Mouse (Mus musculus) gastrocnemius, postnatal 25 days (tissue): ENCODE data around the gene Fam208a. TPM values are rescaled to one million over a fixed set of nuclear protein-coding genes. Genes with fewer than 3 reads are reported as not detected.

Experiments
- DNase-seq: peaks from one replicate; pipeline ENCODE4 v3.0.0; 2022
- microRNA-seq, 2 experiments: library from miRNA; unstranded; fragments of <30 nt; microRNA quantifications; one replicate each; pipeline ENCODE4 v1.2.0; 2021; ENCODE audit warnings: borderline replicate concordance in 2 of 2
- total RNA-seq, 2 experiments: library from RNA; stranded (reverse); gene quantifications; 1 replicate in 1 of 2; 2 replicates in 1 of 2; pipeline ENCODE4 v1.2.3; 2021

The Fam208a gene
- total RNA-seq, 2 experiments from 2014 or later, result 5.5 to 5.9 TPM

DNA sequence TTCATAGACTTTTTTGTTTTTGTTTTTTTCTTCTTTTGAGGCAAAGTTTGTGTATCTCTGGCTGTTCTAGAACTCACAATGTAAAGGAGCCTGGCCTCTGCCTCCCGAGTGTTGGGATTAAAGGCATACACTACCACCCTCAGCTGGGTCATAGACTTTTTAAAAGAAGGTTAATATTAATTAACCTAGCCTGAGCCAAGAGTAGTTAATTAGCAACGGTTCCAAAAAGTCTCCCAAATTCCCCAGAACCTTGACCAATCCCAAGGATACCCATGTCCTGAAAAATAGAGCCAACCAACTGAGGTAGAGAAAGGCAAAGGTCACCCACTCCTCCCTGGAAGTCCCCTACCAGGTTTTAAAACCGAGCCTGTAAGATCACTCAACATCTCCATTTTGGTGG is 7.8 kb upstream of the Fam208a start:
- DNase-seq, result no peak

DNA sequence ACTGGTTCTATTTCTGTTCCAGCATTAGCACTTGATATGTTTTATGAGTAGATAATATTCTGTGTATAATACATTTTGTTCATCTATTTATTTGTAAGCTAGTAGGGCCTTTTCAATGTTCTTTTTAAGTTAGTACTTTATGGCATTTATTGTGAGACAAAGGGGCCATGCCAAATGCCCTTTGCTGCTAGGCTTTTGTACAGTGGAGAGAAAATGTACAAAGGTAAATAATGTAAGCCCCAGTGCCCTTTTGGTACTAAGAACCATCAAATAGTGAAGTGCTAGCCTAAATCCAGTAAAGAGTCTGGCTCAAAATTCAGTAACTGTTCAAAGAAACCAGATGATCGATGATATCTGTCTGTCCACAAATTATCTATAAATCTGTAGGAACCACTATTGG is 6.3 kb upstream of the Fam208a start:
- DNase-seq, result no peak

DNA sequence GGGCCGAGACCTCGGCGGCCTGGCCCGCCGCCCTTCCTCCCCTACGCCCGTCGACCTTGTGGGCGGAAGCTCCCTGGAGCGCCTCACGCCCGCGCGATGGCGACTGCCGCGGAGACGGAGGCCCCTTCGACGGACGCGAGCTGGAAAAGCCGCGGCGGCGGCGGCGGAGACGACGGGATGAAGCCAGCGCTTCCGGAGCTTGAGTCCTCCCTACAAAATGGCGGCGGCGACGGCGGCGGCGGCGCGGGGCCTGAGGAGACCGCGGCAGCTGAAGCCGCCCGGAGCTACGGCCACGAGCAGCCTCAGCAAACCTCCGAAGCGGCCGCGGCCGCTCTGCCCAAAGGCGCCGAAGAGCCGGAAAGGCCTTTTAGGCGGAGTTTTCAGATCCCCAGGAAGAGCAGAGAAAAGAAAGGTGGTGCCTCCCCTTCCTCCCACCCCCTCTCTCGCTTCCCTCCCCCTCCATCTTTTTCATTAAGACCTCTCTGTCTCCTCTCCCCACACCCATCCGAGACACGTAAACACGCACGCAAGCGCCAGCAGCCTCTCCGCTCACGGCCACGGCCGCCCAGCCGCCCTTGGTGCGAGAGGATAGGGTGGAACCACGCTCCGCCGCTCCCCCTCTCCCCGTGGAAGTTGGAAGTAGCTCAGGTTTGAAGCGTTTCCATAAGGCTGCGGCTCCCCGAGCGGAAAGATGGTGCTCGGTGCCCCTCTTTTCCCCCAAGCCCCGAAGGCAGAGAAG is 508 bp downstream of the Fam208a start:
- DNase-seq, result peak; percentile 85

DNA sequence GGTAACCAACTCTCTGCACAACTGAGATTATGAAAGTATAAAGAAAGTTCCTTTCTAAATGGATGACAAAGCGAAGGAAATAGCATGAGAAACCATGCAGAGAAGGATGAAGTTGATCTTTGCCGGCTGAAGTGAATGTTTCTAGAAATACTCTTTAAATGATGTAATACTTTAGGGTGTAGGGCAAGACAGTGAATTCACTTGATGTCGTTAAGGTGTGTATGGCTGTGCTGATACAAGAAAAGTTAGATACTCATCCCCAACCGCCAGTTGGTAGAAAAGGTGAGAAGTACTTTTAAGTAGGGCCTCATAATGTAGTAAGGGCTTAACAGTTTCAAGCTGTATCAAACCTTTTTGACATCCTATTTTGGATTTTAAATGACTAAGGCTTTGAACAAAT is 1.6 kb downstream of the Fam208a start:
- DNase-seq, result no peak

DNA sequence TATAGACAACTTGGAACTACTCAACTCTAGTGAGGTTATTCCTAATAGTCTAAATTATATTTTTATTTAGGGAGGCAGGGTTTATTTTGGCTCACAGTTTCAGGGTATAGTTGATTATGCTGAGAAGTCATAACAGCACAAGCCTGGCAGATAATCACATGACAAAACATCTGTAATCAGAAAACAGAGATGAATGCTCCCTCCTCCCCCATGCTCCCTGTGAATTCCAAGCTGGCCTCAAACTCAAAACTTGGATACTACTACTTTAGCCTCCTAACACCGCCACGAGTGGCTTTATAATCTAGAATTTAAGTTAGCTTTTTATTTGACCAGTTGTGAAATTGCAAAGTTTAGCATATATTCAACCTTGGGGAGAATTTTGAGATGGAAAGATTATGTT is 3.4 kb downstream of the Fam208a start:
- DNase-seq, result no peak

DNA sequence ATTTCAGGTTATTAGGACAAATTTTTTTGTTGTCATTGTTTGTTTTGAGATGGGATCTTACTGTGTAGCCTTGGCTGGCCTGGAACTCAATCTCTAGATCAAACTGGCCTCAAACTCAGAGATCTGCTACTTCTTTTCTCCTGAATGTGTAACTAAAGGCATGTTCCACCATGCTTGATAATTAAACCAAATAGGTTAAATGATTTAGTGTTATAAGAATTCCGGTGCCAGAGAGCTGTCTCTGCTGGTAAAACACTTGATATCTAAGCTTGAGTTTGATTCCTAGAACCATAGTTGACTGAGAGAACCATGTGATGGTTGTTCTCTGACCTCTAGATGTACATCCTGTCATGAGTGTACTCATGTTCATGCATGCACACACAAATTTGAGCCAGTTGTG is 7.5 kb downstream of the Fam208a start:
- no peak for DNase-seq

DNA sequence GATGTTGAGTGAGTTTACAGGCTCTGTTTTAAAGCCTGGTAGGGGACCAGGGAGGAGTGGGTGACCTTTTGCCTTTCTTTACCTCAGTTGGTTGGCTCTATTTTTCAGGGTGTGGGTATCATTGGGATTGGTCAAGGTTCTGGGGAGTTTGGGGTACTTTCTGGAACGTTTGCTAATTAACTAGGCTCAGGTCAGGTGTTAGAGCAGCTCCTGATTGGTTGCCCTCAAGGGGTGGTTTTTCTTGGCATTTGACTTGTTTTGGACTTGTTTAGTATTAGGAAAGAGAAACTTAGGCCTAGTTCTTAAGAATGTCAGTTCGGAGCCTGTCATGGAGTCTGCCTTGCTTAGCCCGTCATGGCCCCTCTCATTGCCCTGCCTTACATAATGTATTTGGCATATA is 8.2 kb downstream of the Fam208a start:
- no peak for DNase-seq

DNA sequence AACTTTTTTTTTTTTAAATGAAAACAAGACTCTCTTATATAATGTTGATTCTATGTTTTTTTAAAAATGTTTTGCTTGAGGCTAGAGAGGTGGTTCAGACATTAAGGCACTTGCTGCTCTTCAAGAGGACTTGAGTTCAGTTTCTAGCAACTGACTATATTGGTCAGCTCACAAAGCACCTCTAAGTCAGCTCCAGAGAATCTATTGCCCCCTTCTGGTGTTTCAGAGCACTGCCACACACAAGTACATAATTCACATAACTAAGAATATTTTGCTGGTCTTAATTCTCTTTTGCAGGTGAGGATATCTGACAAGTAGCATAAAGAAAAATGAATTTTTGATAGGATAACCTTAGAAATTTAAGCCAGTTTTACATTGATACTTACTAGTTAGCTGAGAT is 12.3 kb downstream of the Fam208a start:
- DNase-seq, result no peak

DNA sequence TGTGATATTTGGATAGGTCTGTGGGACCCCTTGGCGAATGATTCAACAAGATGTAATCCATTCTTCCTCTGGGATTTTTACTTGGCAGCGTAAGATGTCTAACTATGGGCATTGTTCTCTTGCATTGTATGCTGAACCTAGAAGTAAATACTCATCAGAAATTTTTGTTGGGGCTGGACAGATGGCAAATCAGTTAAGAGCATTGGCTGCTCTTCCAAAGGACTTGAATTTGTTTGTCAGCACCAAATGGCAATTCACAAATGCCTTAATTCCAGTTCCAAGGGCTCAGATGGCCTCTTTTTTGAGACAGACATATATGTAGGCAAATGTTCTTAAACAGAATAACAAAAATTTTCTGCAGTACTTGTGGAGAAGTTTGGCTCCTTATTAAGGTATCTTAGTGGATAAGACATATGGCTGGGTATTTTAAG is 16.2 kb downstream of the Fam208a start:
- no peak for DNase-seq

DNA sequence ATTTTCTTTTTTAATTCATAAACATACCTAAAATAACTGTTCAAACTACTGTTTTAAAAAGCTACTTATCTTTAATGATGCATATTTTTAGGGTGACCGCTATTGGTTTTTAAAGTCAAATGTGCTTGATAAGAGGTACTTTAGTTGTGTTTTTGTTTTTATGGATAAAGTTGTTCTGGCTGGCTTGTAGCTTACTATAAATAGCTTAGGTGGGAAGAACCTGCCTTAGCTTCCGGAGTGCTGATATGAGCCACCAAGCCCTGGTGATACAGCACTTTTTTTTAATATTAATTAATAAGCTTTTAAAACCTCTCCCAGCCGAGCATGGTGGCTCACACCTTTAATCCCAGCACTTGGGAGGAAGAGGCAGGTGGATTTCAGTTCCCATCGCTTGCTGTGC is 18.3 kb downstream of the Fam208a start:
- DNase-seq, result no peak

DNA sequence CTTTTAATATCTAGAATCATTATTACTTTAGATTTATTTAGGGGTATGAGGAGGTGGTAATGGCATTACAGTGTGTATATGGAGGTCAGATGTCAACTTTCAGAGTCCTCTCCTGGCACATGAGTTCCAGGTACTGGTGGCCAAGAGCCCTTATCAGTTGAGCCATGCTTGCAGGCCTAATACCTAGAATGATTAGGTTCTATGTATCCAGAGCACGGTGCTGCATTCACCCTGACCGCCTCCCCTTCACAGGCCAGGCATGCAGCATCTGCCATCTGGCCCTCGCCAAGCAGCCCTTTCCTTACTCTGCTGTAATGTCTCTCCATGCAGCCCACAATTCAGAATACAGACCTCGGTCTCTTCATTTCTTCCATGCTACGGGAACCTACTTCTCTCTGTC is 62.8 kb downstream of the Fam208a start:
- no peak for DNase-seq

DNA sequence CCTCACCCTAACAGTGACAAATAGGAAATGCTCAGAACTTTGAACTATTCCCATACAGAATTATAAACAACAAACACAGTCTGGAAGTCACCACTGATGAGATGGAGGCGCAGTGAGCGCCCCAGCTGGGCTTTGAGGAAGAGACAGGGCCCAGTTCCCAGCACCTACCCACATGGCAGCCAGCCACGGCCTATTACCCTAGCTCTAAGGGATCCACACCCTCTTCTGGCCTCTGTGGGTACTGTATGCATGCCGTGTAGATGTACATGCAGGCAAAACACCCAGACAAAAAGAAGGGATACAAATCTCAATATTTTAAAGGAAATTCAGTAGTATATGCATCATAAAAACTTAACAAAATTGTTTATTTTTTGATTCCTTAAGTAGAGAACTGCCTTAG is 64.9 kb downstream of the Fam208a start:
- DNase-seq, result no peak

DNA sequence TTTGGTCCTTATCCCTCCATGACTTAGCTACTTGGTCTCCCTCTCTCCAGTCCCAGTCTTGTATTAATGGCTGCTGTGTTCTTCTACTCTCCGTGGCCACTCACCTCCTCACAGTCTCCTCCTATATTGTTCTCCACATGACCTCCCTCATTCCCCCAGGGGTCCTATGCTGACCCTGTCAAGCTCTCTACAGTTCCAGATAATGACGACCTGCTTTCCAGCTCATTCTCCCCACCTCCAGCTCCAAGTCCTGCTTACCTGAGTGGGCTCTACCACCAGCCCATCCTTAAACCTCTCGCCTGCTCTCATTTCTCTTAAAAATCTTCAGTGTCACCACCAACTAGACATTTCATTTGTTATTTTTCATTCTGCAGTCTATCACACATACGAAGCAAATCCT is 72.5 kb downstream of the Fam208a start:
- no peak for DNase-seq

DNA sequence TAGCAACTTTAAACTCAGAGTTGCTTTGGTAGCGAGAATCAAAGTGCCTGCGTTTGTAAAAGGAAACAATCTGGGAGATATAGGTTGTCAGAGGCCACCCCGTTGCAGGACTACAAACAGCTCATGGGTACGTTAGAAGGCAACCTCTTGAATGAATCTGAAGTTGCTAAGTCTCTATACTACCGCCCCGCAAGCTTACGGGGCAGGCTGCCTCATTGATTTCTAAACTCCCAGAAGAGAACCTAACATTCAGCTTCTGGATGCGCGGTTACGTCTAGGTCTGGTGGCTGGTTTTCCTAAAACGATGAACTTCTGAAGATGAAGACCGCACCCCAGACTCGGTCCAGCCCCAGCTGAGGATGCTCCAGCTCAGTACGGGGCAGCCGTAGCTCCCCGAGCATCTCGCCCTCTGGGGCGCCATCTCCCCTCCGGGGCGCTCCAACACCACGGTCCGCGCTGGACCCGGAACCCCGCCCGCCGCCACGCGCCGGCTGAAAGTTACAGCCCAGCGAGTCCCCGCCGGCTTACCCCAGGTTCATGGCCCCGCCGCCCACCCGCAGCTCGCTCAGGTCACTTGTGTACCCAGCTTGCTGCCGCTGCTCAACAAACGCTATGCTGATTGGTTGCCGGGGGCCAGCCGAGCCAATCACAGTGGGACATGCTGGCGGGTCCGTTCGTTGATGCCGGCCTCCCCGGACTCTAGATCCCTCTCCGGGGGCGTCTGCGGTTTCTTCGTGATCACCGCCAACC is 79.4 kb downstream of the Fam208a start, which contains the start of gene Ccdc66:
Gene Ccdc66 (minus strand): TSS at position 567 of the 750 bp plus-strand sequence.
- peak; percentile 97 for DNase-seq

DNA sequence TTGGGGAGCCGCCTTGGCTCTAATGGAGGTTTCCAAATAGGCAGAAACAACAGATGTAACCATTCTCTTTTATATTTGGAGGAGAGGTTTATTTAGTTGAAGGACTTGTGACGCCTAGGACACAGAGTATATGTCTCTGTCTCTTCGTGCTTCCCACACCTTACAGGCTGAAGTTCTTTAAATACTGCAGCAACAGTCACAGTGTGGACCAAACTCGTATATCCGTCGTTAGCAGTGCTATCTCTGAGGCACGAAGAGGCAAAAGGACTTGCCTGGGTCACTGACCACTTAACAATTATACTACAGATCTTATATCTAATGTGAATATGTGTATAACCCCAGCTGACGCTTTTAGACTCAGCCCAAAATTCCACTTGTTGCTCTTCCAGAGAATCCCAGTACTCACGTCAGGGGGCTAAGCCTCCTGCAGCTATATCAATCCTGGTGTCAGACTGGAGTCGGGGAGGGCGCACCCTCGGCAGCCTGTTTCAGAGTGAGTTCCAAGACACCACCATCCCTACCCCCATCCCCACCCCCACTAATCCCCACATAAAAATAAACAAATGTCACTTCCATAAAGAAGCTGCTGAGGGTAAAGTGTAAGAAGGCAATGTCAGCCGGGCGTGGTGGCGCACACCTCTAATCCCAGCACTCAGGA is 80.1 kb downstream of the Fam208a start:
- DNase-seq, result no peak

DNA sequence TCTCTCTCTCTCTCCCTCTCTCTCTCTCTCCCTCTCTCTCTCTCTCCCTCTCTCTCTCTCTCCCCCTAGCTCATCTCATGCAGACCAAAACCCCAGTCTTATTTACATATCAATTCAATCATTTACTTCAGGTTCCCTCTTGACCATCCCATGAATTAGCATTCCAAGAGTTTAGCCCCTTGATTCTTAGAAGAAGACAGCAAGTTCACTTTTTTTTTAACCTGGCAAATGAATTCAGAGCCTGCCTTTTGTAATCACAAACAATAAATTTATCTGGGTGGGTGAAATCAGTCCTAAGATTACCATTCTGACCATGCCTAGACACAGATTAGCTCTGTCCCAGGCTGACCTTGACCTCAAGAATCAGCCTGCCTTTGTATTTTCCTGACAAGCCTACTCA is 95.9 kb downstream of the Fam208a start:
- DNase-seq, result no peak

Small RNA genes within 50 kb of the gene (microRNA-seq; reads per million reads assigned to microRNA genes)
- gene Gm23633, result 0 reads per million in 2 experiments

Other genes with a start within 250 kb of the Fam208a start
- gene Ccdc66, start 79.6 kb downstream of the Fam208a start, total RNA-seq, result 1 to 10 TPM; 6.5 to 7.4 TPM
- gene Erc2, start 193.6 kb downstream of the Fam208a start, total RNA-seq, result under 1 TPM; 0.56 to 0.87 TPM